Mouse (Mus musculus): ENCODE results near the gene Nsun6.

Gene Nsun6

GRCm38 (mm10) chr2:15054945-15055637 lies at the start of gene Nsun6:
Gene Nsun6 (minus strand): TSS chr2:15055069.
- peak within 1 kb of the TSS; percentile 98 for H3K4me3 ChIP-seq (replicated peaks; ENCODE audit: low read length)
- H3K9me3 ChIP-seq (ENCODE audit: low read length): no peaks in the 10 kb centered on the region
- H3K27me3 ChIP-seq (ENCODE audit: insufficient read depth, low read length): no peaks in the 10 kb centered on the region
- 0 out of 2 replicates have a peak, but pooled peaks cover 5% of the 10 kb centered on the region for H3K36me3 ChIP-seq (ENCODE audit: insufficient read depth, low read length)
- TF ChIP-seq POU5F1 (IDR thresholded peaks at IDR 0.05; ENCODE audit: borderline replicate concordance, low read length): no peak
- TF ChIP-seq CTCF (conservative IDR thresholded peaks at IDR 0.05; ENCODE audit: low read length): no peak
- TF ChIP-seq NANOG (IDR thresholded peaks at IDR 0.05; ENCODE audit: borderline replicate concordance, low read length): no peak
- H3K4me1 ChIP-seq (replicated peaks; ENCODE audit: low read depth, low read length): peaks cover 22% of the 10 kb centered on the region

GRCm38 (mm10) chr2:15104386-15104785 lies 49.5 kb upstream of the Nsun6 start:
- H3K4me1 ChIP-seq (replicated peaks; ENCODE audit: low read depth, low read length): no peaks in the 10 kb centered on the region
- no peak overlapping the region for H3K4me3 ChIP-seq (replicated peaks; ENCODE audit: low read length)

GRCm38 (mm10) chr2:15096514-15097090 lies 41.7 kb upstream of the Nsun6 start:
- no peaks in the 10 kb centered on the region for H3K27me3 ChIP-seq (ENCODE audit: insufficient read depth, low read length)
- no peaks in the 10 kb centered on the region for H3K36me3 ChIP-seq (ENCODE audit: insufficient read depth, low read length)
- TF ChIP-seq CTCF (conservative IDR thresholded peaks at IDR 0.05; ENCODE audit: low read length): 0 out of 2 replicates have a peak, but pooled peaks have one; percentile 9
- TF ChIP-seq NANOG (IDR thresholded peaks at IDR 0.05; ENCODE audit: borderline replicate concordance, low read length): no peak
- TF ChIP-seq POU5F1 (IDR thresholded peaks at IDR 0.05; ENCODE audit: borderline replicate concordance, low read length): no peak
- H3K4me3 ChIP-seq (replicated peaks; ENCODE audit: low read length): no peak overlapping the region
- H3K4me1 ChIP-seq (replicated peaks; ENCODE audit: low read depth, low read length): no peaks in the 10 kb centered on the region
- no peaks in the 10 kb centered on the region for H3K9me3 ChIP-seq (ENCODE audit: low read length)

More at GRCm38 (mm10) chr2:15104386-15104785, 49.5 kb upstream of the Nsun6 start:
- Histone ChIP-seq H3K36me3 (ENCODE audit: insufficient read depth, low read length) (no peaks in the 10 kb centered on the region), H3K27me3 (ENCODE audit: insufficient read depth, low read length) (no peaks in the 10 kb centered on the region), H3K9me3 (ENCODE audit: low read length) (no peaks in the 10 kb centered on the region)
- TF ChIP-seq CTCF (conservative IDR thresholded peaks at IDR 0.05; ENCODE audit: low read length) (no peak), POU5F1 (IDR thresholded peaks at IDR 0.05; ENCODE audit: borderline replicate concordance, low read length) (no peak), NANOG (IDR thresholded peaks at IDR 0.05; ENCODE audit: borderline replicate concordance, low read length) (no peak)

- H3K4me3 ChIP-seq (replicated peaks; ENCODE audit: low read length): no peak overlapping the region
Measured at GRCm38 (mm10) chr2:15087308-15087707, 32.4 kb upstream of the Nsun6 start.

GRCm38 (mm10) chr2:15083702-15084101 lies 28.8 kb upstream of the Nsun6 start:
- Histone ChIP-seq H3K27me3 (ENCODE audit: insufficient read depth, low read length) (no peaks in the 10 kb centered on the region), H3K4me1 (replicated peaks; ENCODE audit: low read depth, low read length) (peaks cover 3% of the 10 kb centered on the region; the same call in 1 of the 2 replicates), H3K36me3 (ENCODE audit: insufficient read depth, low read length) (peaks cover 27% of the 10 kb centered on the region), H3K4me3 (replicated peaks; ENCODE audit: low read length) (no peak overlapping the region), H3K9me3 (ENCODE audit: low read length) (no peaks in the 10 kb centered on the region; the same call in 1 of the 2 replicates)
- TF ChIP-seq CTCF (conservative IDR thresholded peaks at IDR 0.05; ENCODE audit: low read length): no peak
- TF ChIP-seq NANOG (IDR thresholded peaks at IDR 0.05; ENCODE audit: borderline replicate concordance, low read length): no peak
- TF ChIP-seq POU5F1 (IDR thresholded peaks at IDR 0.05; ENCODE audit: borderline replicate concordance, low read length): no peak

More at GRCm38 (mm10) chr2:15087308-15087707, 32.4 kb upstream of the Nsun6 start:
- TF ChIP-seq NANOG (IDR thresholded peaks at IDR 0.05; ENCODE audit: borderline replicate concordance, low read length) (no peak), POU5F1 (IDR thresholded peaks at IDR 0.05; ENCODE audit: borderline replicate concordance, low read length) (no peak), CTCF (conservative IDR thresholded peaks at IDR 0.05; ENCODE audit: low read length) (no peak)
- no peaks in the 10 kb centered on the region; the same call in 1 of the 2 replicates for H3K9me3 ChIP-seq (ENCODE audit: low read length)
- H3K27me3 ChIP-seq (ENCODE audit: insufficient read depth, low read length): no peaks in the 10 kb centered on the region
- peaks cover 7% of the 10 kb centered on the region; the same call in 1 of the 2 replicates for H3K36me3 ChIP-seq (ENCODE audit: insufficient read depth, low read length)
- no peaks in the 10 kb centered on the region for H3K4me1 ChIP-seq (replicated peaks; ENCODE audit: low read depth, low read length)

GRCm38 (mm10) chr2:15067091-15067490 lies 12.2 kb upstream of the Nsun6 start:
- H3K4me1 ChIP-seq (replicated peaks; ENCODE audit: low read depth, low read length): peaks cover 64% of the 10 kb centered on the region
- TF ChIP-seq POU5F1 (IDR thresholded peaks at IDR 0.05; ENCODE audit: borderline replicate concordance, low read length) (no peak), NANOG (IDR thresholded peaks at IDR 0.05; ENCODE audit: borderline replicate concordance, low read length) (no peak), CTCF (conservative IDR thresholded peaks at IDR 0.05; ENCODE audit: low read length) (no peak)
- H3K27me3 ChIP-seq (ENCODE audit: insufficient read depth, low read length): no peaks in the 10 kb centered on the region
- H3K4me3 ChIP-seq (replicated peaks; ENCODE audit: low read length): no peak overlapping the region
- no peaks in the 10 kb centered on the region for H3K9me3 ChIP-seq (ENCODE audit: low read length)
- peaks cover 36% of the 10 kb centered on the region for H3K36me3 ChIP-seq (ENCODE audit: insufficient read depth, low read length)

- H3K4me3 ChIP-seq (replicated peaks; ENCODE audit: low read length): no peak overlapping the region
- TF ChIP-seq POU5F1 (IDR thresholded peaks at IDR 0.05; ENCODE audit: borderline replicate concordance, low read length) (no peak), CTCF (conservative IDR thresholded peaks at IDR 0.05; ENCODE audit: low read length) (no peak), NANOG (IDR thresholded peaks at IDR 0.05; ENCODE audit: borderline replicate concordance, low read length) (no peak)
- H3K4me1 ChIP-seq (replicated peaks; ENCODE audit: low read depth, low read length): peaks cover 70% of the 10 kb centered on the region
- H3K36me3 ChIP-seq (ENCODE audit: insufficient read depth, low read length): peaks cover 28% of the 10 kb centered on the region
- H3K9me3 ChIP-seq (ENCODE audit: low read length): no peaks in the 10 kb centered on the region
- no peaks in the 10 kb centered on the region for H3K27me3 ChIP-seq (ENCODE audit: insufficient read depth, low read length)
Measured at GRCm38 (mm10) chr2:15065447-15065846, 10.6 kb upstream of the Nsun6 start.

GRCm38 (mm10) chr2:15064380-15065269 lies 9.8 kb upstream of the Nsun6 start:
- Histone ChIP-seq H3K36me3 (ENCODE audit: insufficient read depth, low read length) (peaks cover 20% of the 10 kb centered on the region), H3K4me1 (replicated peaks; ENCODE audit: low read depth, low read length) (peaks cover 70% of the 10 kb centered on the region), H3K9me3 (ENCODE audit: low read length) (no peaks in the 10 kb centered on the region), H3K4me3 (replicated peaks; ENCODE audit: low read length) (no peak overlapping the region), H3K27me3 (ENCODE audit: insufficient read depth, low read length) (no peaks in the 10 kb centered on the region)
- TF ChIP-seq CTCF (conservative IDR thresholded peaks at IDR 0.05; ENCODE audit: low read length): no peak
- no peak for TF ChIP-seq POU5F1 (IDR thresholded peaks at IDR 0.05; ENCODE audit: borderline replicate concordance, low read length)

Measured in E14TG2a.4 (cell line).